Mouse (Mus musculus): Measurements from ENCODE around the gene Zmiz2. TPM values are rescaled to one million over a fixed set of nuclear protein-coding genes. Genes with fewer than 3 reads are reported as not detected.
"Not testable (repeated sequence)": the region's sequence is repeated elsewhere in the genome, so short reads cannot be mapped to it uniquely, and the experiment has no call there.

The Zmiz2 gene
- polyA plus RNA-seq, 1 experiment from 2014 or later, result 6.7 TPM

- no peak overlapping the region for H3K27ac ChIP-seq
- peak; percentile 48; the same call in 1 of the 2 replicates for ATAC-seq
- H3K4me3 ChIP-seq, result no peak overlapping the region
- H3K4me2 ChIP-seq, result no peak overlapping the region
- H3K27me3 ChIP-seq (replicated peaks), result no peaks in the 10 kb centered on the region
- H3K4me1 ChIP-seq, result peaks cover 17% of the 10 kb centered on the region
- H3K9me3 ChIP-seq (replicated peaks), result no peaks in the 10 kb centered on the region
- H3K9ac ChIP-seq, result no peak overlapping the region
- 78% methylated on average over 19 of the region's 19 CpGs for WGBS (ENCODE audit: insufficient replicate concordance)
- peaks cover 87% of the 10 kb centered on the region for H3K36me3 ChIP-seq
Observed at GRCm38 (mm10) chr11:6402515-6403510, 13.9 kb downstream of the Zmiz2 start.

- no peak overlapping the region for H3K27ac ChIP-seq
- H3K4me1 ChIP-seq, result peaks cover 17% of the 10 kb centered on the region
- WGBS (ENCODE audit: insufficient replicate concordance), result 85% methylated on average over 5 of the region's 5 CpGs
- H3K27me3 ChIP-seq (replicated peaks), result no peaks in the 10 kb centered on the region
- no peak overlapping the region for H3K9ac ChIP-seq
- no peak for ATAC-seq
- H3K4me2 ChIP-seq, result no peak overlapping the region
- H3K9me3 ChIP-seq (replicated peaks), result no peaks in the 10 kb centered on the region
- H3K36me3 ChIP-seq, result peaks cover 76% of the 10 kb centered on the region
- H3K4me3 ChIP-seq, result no peak overlapping the region
Observed at GRCm38 (mm10) chr11:6403830-6404405, 15.0 kb downstream of the Zmiz2 start.

- Histone ChIP-seq H3K27ac (no peak overlapping the region), H3K36me3 (peaks cover 66% of the 10 kb centered on the region), H3K9ac (no peak overlapping the region), H3K27me3 (replicated peaks) (no peaks in the 10 kb centered on the region), H3K4me3 (no peak overlapping the region), H3K4me1 (peaks cover 22% of the 10 kb centered on the region), H3K4me2 (no peak overlapping the region), H3K9me3 (replicated peaks) (no peaks in the 10 kb centered on the region)
- ATAC-seq, result no peak
- 84% methylated on average over 9 of the region's 9 CpGs for WGBS (ENCODE audit: insufficient replicate concordance)
Observed at GRCm38 (mm10) chr11:6404699-6405566, 16.1 kb downstream of the Zmiz2 start.

GRCm38 (mm10) chr11:6405591-6406081 is 16.8 kb downstream of the Zmiz2 start:
- WGBS (ENCODE audit: insufficient replicate concordance), result 77% methylated on average over 4 of the region's 4 CpGs
- no peaks in the 10 kb centered on the region for H3K9me3 ChIP-seq (replicated peaks)
- no peak overlapping the region for H3K4me3 ChIP-seq
- no peaks in the 10 kb centered on the region for H3K27me3 ChIP-seq (replicated peaks)
- peaks cover 26% of the 10 kb centered on the region for H3K4me1 ChIP-seq
- no peak overlapping the region for H3K4me2 ChIP-seq
- H3K27ac ChIP-seq, result no peak overlapping the region
- no peak overlapping the region for H3K9ac ChIP-seq
- H3K36me3 ChIP-seq, result peaks cover 60% of the 10 kb centered on the region
- no peak for ATAC-seq

- no peak overlapping the region for H3K4me3 ChIP-seq
- H3K9ac ChIP-seq, result peak overlapping the region; percentile 2; the same call in 1 of the 2 replicates
- WGBS (ENCODE audit: insufficient replicate concordance), result 51% methylated on average over 14 of the region's 14 CpGs
- H3K4me1 ChIP-seq, result peaks cover 26% of the 10 kb centered on the region
- peaks cover 51% of the 10 kb centered on the region for H3K36me3 ChIP-seq
- no peak for ATAC-seq
- H3K9me3 ChIP-seq (replicated peaks), result no peaks in the 10 kb centered on the region
- no peaks in the 10 kb centered on the region for H3K27me3 ChIP-seq (replicated peaks)
- H3K27ac ChIP-seq, result peak overlapping the region; percentile 41; the same call in 1 of the 2 replicates
- no peak overlapping the region for H3K4me2 ChIP-seq
Observed at GRCm38 (mm10) chr11:6406251-6407161, 17.6 kb downstream of the Zmiz2 start.

GRCm38 (mm10) chr11:6407162-6407621 is 18.3 kb downstream of the Zmiz2 start:
- Histone ChIP-seq H3K27ac (no peak overlapping the region), H3K4me3 (no peak overlapping the region), H3K36me3 (peaks cover 44% of the 10 kb centered on the region), H3K9ac (no peak overlapping the region), H3K9me3 (replicated peaks) (peaks cover under 1% of the 10 kb centered on the region; the same call in 1 of the 2 replicates), H3K4me2 (no peak overlapping the region), H3K27me3 (replicated peaks) (no peaks in the 10 kb centered on the region), H3K4me1 (peaks cover 26% of the 10 kb centered on the region)
- 74% methylated on average over 3 of the region's 3 CpGs for WGBS (ENCODE audit: insufficient replicate concordance)
- no peak for ATAC-seq

GRCm38 (mm10) chr11:6410050-6410602 is 21.3 kb downstream of the Zmiz2 start:
- no peak overlapping the region for H3K4me2 ChIP-seq
- H3K9ac ChIP-seq, result no peak overlapping the region
- ATAC-seq, result no peak
- H3K27ac ChIP-seq, result no peak overlapping the region
- H3K36me3 ChIP-seq, result peaks cover 23% of the 10 kb centered on the region
- no peak overlapping the region for H3K4me3 ChIP-seq
- 35% methylated on average over 5 of the region's 5 CpGs for WGBS (ENCODE audit: insufficient replicate concordance)
- peaks cover 21% of the 10 kb centered on the region for H3K9me3 ChIP-seq (replicated peaks)
- no peaks in the 10 kb centered on the region for H3K27me3 ChIP-seq (replicated peaks)
- H3K4me1 ChIP-seq, result peaks cover 34% of the 10 kb centered on the region

- H3K4me3 ChIP-seq; ATAC-seq; H3K9ac ChIP-seq; H3K27me3 ChIP-seq (replicated peaks); H3K27ac ChIP-seq; H3K4me2 ChIP-seq: not testable (repeated sequence)
- peaks cover 17% of the 10 kb centered on the region for H3K36me3 ChIP-seq
- WGBS (ENCODE audit: insufficient replicate concordance), result 66% methylated on average over 5 of the region's 5 CpGs
- peaks cover 21% of the 10 kb centered on the region for H3K9me3 ChIP-seq (replicated peaks)
- H3K4me1 ChIP-seq, result peaks cover 30% of the 10 kb centered on the region
Observed at GRCm38 (mm10) chr11:6410755-6411154, 21.9 kb downstream of the Zmiz2 start.

GRCm38 (mm10) chr11:6411684-6412083 is 22.8 kb downstream of the Zmiz2 start:
- Histone ChIP-seq H3K36me3 (peaks cover 9% of the 10 kb centered on the region), H3K27ac (no peak overlapping the region), H3K4me1 (peaks cover 28% of the 10 kb centered on the region), H3K4me2 (no peak overlapping the region), H3K9ac (no peak overlapping the region), H3K4me3 (no peak overlapping the region), H3K27me3 (replicated peaks) (no peaks in the 10 kb centered on the region), H3K9me3 (replicated peaks) (peaks cover 21% of the 10 kb centered on the region)
- WGBS (ENCODE audit: insufficient replicate concordance), result 11% methylated on average over 5 of the region's 5 CpGs
- no peak for ATAC-seq

- Histone ChIP-seq H3K4me1 (peaks cover 43% of the 10 kb centered on the region), H3K4me3 (no peak overlapping the region), H3K27ac (peak overlapping the region; percentile 84), H3K9ac (no peak overlapping the region), H3K4me2 (no peak overlapping the region), H3K27me3 (replicated peaks) (no peaks in the 10 kb centered on the region), H3K36me3 (peaks cover 25% of the 10 kb centered on the region), H3K9me3 (replicated peaks) (peaks cover 21% of the 10 kb centered on the region)
- ATAC-seq, result no peak
- WGBS (ENCODE audit: insufficient replicate concordance), result 90% methylated on average over 9 of the region's 12 CpGs
Observed at GRCm38 (mm10) chr11:6413264-6413663, 24.4 kb downstream of the Zmiz2 start.

All from liver, embryonic 12.5 days (tissue).